Mouse (Mus musculus) brain, adult 2 months (tissue): ENCODE results near the gene Olfr199.
"Not testable (repeated sequence)": the region's sequence is repeated elsewhere in the genome, so short reads cannot be mapped to it uniquely, and the experiment has no call there.

Source experiments
- DNase-seq: peaks from one replicate; pipeline ENCODE4 v3.0.0; 2011; ENCODE audit warnings: low read depth, low spot score

Olfr199 gene

GRCm38 (mm10) chr16:59219667-59220066 lies at the start of gene Olfr199:
TSS of gene Olfr199 (minus strand) at chr16:59219767.
- not testable (repeated sequence) for DNase-seq

GRCm38 (mm10) chr16:59269097-59269496 lies 49.5 kb upstream of the Olfr199 start:
- DNase-seq = not testable (repeated sequence)

DNA sequence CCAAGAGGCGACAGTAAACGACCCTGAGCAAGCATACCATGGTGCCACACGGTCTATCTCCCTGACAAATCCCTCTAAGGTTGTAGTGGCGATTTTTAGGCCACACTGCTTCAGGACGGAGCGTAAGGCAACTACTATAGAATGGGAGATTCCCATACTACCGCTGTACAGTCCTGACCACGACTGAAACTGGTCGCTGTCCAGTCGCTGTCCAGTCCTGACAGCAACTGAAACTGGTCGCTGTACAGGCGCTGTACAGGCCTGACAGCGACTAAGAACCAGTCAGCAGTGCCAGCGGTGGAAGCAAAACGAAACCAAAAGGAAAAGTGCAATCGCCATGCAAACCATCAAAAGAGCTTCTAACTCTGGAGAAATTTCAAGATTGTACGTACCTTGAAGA lies 30.1 kb upstream of the Olfr199 start:
- DNase-seq = no peak

DNA sequence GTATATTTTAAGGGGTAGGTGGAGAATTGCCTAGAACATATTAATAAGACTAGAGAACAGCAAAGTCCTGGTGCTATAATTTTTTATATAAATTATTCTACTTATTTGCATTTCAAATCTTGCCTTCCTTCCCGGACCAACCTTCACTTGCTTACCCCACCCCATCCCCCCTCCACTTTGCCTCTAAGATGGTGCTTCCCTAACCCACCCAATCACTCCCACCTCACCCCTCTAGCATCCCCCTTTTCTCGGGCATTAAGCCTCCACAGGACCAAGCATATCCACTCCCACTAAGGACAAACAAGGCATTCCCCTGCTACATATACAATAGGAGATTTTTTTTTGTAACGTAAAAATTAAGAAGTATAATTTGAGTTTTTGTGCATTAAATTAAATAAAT lies 1.7 kb downstream of the Olfr199 start:
- DNase-seq = not testable (repeated sequence)

DNA sequence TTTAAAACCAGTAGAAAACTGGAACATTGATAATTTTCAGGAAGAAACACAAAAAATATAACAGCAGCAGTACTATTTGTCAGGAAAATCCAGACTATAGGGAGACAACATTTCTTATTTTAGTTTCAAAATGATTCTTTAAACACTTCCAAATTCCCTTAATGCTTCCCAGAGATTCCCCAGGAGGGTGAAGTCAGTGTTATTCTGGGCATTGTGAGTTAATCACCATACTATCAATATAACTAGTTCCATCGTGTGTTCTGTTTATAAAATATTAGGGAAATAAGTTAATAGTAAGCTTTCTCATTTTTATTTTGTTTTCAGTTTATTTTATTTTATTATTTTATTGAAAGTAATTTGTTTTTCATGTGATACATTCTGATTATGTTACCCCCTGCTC lies 16.1 kb downstream of the Olfr199 start, which contains the start of gene Olfr198:
TSS of gene Olfr198 (minus strand) at position 101 of the 400 bp plus-strand sequence.
- DNase-seq = not testable (repeated sequence)

GRCm38 (mm10) chr16:59170354-59170753 lies 49.2 kb downstream of the Olfr199 start, which contains the start of gene Olfr196:
TSS of gene Olfr196 (minus strand) at chr16:59170454.
- no peak for DNase-seq
